Mouse (Mus musculus) testis, adult 2 months (tissue): ENCODE measurements around the gene Akap2. TPM values are rescaled to one million over a fixed set of nuclear protein-coding genes. Genes with fewer than 3 reads are reported as not detected.

Experiments
- H3K27ac ChIP-seq: fragments of 200-500 bp; 2 replicates; pipeline ENCODE4 v1.5.1; 2012; ENCODE audit warnings: low read depth, low read length; ENCODE audit not compliant: control insufficient read depth, insufficient read depth
- H3K27me3 ChIP-seq: fragments of 200-500 bp; 2 replicates; pipeline ENCODE4 v1.6.1; 2012; ENCODE audit warnings: mild to moderate bottlenecking, low read length, moderate library complexity; ENCODE audit not compliant: control insufficient read depth, insufficient read depth
- H3K36me3 ChIP-seq: fragments of 200-500 bp; 2 replicates; pipeline ENCODE4 v1.6.1; 2012; ENCODE audit warnings: mild to moderate bottlenecking, low read length; ENCODE audit not compliant: control insufficient read depth, insufficient read depth
- H3K4me1 ChIP-seq: fragments of 200-500 bp; 2 replicates; pipeline ENCODE4 v1.6.1; 2012; ENCODE audit warnings: low read length; ENCODE audit not compliant: control insufficient read depth, insufficient read depth
- H3K4me3 ChIP-seq: fragments of 200-500 bp; 2 replicates; pipeline ENCODE4 v1.5.1; 2012; ENCODE audit warnings: low read depth, mild to moderate bottlenecking, low read length, moderate library complexity, mixed read lengths; ENCODE audit not compliant: control insufficient read depth
- CTCF ChIP-seq: fragments of 200-500 bp; IDR thresholded peaks from 2 replicates; pipeline ENCODE4 v1.5.1; 2012; ENCODE audit warnings: low read depth, mild to moderate bottlenecking, inconsistent platforms, low read length, moderate library complexity; ENCODE audit not compliant: control insufficient read depth, insufficient read depth, insufficient replicate concordance
- POLR2A ChIP-seq: fragments of 200-500 bp; IDR thresholded peaks from 2 replicates; pipeline ENCODE4 v1.6.1; 2012; ENCODE audit warnings: low read depth, mild to moderate bottlenecking, inconsistent platforms, low read length, moderate library complexity; ENCODE audit not compliant: control insufficient read depth
- polyA plus RNA-seq: library from polyadenylated mRNA; depleted of rRNA; stranded (reverse); fragments of >200 nt; gene quantifications from 2 replicates; pipeline ENCODE4 v1.2.3, GENCODE M21; 2012

Gene Akap2
- polyA plus RNA-seq, 1 experiment, result 18.1 TPM

GRCm38 (mm10) chr4:57725569-57725968 is 8.1 kb downstream of the Akap2 start:
- H3K4me1 ChIP-seq, result no peaks in the 10 kb centered on the region
- no peak overlapping the region for H3K27ac ChIP-seq
- H3K36me3 ChIP-seq, result no peaks in the 10 kb centered on the region
- no peak overlapping the region for H3K4me3 ChIP-seq
- TF ChIP-seq POLR2A, result no peak
- no peak for TF ChIP-seq CTCF
- no peaks in the 10 kb centered on the region for H3K27me3 ChIP-seq

DNA sequence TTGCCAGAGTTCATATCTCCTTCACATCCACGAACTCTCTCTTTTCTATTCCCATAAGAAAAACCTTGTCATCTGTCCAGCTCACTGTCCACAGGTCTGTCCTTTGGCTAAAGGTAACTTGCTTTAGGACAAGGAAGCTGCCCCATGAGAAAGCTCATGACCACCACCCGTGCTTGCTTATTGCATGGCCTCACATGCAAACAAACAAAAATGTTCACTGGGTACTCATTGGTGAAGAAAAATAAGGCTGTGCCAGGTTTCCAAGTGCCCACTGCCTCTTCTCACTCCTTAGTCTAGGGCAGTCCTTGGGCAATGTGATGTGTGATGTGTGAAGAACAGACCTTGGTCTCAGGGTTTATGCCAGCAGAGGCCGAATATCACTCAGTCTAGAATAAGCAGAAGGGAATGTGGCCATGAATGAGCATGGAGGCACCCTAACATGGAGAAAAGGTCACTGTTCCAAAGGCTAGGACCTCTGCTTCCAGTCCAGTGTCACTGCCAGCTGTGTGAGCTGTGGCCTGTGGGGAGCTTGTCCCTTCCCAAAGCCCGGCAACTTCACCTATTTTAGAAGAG is 11.2 kb downstream of the Akap2 start:
- Histone ChIP-seq H3K4me1 (no peaks in the 10 kb centered on the region), H3K27me3 (no peaks in the 10 kb centered on the region), H3K36me3 (no peaks in the 10 kb centered on the region), H3K27ac (no peak overlapping the region), H3K4me3 (no peak overlapping the region)
- TF ChIP-seq CTCF (no peak), POLR2A (no peak)

DNA sequence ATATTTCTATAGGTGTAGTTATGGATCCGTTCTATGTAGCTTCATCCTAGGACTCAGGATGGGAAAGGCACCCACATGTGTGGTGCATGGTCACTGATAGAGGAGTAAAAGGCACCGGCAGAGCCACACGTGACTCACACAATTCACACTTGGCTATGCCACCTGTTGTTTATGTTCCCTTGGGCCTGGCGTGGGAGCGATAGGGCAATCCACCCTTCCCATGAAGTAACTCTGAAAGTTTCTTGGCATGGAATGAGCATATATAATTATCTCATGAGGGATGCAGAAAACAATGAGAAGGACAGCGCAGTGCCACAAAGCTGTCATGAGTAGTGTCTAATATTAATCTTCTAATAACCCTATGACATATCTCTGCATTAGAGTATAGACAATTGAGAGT is 12.6 kb downstream of the Akap2 start:
- Histone ChIP-seq H3K4me3 (no peak overlapping the region), H3K27ac (no peak overlapping the region), H3K27me3 (no peaks in the 10 kb centered on the region), H3K36me3 (no peaks in the 10 kb centered on the region), H3K4me1 (no peaks in the 10 kb centered on the region)
- TF ChIP-seq POLR2A (no peak), CTCF (no peak)

DNA sequence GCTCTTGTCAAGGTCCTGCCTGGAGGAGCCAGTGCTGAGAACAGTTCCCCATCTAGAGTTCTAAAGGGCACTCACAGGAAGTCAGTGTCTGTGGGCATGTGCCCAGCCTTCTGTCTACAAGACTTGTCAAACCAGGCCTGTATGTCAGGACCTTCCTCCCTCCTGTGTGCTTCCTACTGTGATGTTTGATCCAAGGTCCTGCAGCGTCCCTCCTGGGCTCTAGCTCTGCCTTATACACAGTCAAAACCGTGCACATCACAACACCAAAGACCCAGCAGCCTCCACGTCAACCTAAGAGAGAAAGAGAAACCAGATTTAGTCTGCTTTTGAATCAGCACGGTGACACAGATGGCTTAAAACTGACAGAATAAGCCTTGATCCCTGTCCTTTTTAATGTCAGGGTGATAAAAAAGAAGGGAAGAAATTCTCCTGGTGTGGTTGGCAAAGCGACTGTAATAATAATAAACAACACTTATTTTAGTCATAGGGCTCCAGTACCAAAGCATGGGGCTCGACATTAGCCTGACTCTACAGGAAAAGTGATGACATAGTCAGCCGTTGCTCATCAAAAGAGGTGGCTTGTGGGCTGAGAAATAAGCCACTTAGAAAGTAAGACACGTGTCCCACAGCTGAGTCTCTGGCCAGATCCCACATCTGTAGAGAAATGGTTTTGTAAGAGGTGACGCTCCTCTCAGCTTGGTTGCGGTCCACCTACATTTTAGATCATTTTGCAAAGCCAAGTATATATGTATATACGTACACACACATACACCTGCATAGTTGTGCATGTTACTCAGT is 13.5 kb downstream of the Akap2 start:
- H3K4me1 ChIP-seq, result no peaks in the 10 kb centered on the region
- TF ChIP-seq POLR2A, result no peak
- no peak for TF ChIP-seq CTCF
- no peak overlapping the region for H3K4me3 ChIP-seq
- H3K27ac ChIP-seq, result no peak overlapping the region
- H3K36me3 ChIP-seq, result no peaks in the 10 kb centered on the region
- H3K27me3 ChIP-seq, result no peaks in the 10 kb centered on the region

DNA sequence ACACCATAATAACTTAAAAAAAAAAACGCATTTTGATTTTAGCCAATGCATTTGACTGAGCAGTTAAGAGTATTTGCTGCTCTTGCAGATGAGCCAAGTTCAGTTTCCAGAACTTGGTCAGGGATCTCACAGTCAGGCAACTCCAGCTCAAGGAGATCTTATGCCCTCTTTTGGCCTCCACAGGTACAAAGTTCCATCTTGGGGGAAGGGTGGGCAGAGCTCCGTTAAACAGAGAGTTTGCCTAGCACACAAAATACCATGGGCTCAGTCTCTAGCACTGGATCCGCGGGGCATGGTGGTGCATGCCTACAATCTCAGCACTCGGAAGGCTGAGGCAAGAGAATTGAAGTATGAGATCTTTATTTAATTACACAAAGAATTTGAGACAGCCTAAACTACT is 14.9 kb downstream of the Akap2 start:
- no peaks in the 10 kb centered on the region for H3K4me1 ChIP-seq
- no peaks in the 10 kb centered on the region for H3K36me3 ChIP-seq
- H3K4me3 ChIP-seq, result no peak overlapping the region
- no peaks in the 10 kb centered on the region for H3K27me3 ChIP-seq
- H3K27ac ChIP-seq, result no peak overlapping the region
- TF ChIP-seq POLR2A (no peak), CTCF (no peak)

DNA sequence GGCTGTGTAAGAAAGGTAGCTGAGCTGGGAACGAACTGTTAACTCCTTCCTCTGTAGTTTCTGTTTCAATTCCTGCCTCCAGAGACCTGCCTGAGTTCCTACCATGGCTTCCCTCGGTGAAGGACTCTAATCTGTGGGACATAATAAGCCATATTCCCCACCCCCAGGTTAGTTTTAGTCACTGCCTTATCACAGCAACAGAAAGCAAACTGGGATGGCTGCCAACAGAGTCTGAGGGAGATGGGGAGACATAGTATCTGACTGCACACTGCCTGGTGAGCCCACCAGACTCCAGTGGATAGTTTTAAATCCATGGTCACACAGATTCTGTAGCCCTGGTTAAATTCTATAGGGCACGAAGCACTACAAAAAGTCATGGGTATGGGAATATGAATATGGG is 16.0 kb downstream of the Akap2 start:
- Histone ChIP-seq H3K4me1 (no peaks in the 10 kb centered on the region), H3K27ac (no peak overlapping the region), H3K36me3 (no peaks in the 10 kb centered on the region), H3K4me3 (no peak overlapping the region), H3K27me3 (no peaks in the 10 kb centered on the region)
- TF ChIP-seq CTCF (no peak), POLR2A (no peak)

- Histone ChIP-seq H3K27ac (no peak overlapping the region), H3K27me3 (no peaks in the 10 kb centered on the region), H3K36me3 (no peaks in the 10 kb centered on the region), H3K4me3 (no peak overlapping the region), H3K4me1 (no peaks in the 10 kb centered on the region; the same call in 1 of the 2 replicates)
- TF ChIP-seq POLR2A, result no peak
Measured at GRCm38 (mm10) chr4:57735426-57735825, 18.0 kb downstream of the Akap2 start.
